Mouse (Mus musculus) fibroblast of lung, adult 2 months (primary cell): ENCODE measurements around the gene Apoc2.

Experiments used
- DNase-seq: peaks from one replicate; pipeline ENCODE4 v3.0.0-alpha.2; 2011; ENCODE audit warnings: low read depth

The Apoc2 gene

GRCm38 (mm10) chr7:19628536-19629360 is 49.0 kb downstream of the Apoc2 start:
- peak; percentile 93 for DNase-seq

DNA sequence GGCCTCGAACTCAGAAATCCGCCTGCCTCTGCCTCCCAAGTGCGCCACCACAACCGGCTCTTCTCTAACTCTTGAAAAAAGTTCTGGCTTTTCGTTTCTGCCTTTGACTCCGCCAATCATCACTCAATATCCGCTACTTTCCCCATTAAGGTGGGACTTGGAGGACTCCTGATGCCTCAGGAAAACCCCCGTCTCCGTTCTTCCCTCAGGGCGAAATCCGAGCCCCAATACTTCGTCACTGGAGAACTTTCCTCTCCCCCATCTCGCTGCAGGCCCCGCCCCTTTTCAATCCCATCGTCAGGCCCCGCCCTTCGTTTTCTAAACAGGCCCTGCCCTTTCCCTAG is 49.6 kb downstream of the Apoc2 start:
- DNase-seq: no peak

DNA sequence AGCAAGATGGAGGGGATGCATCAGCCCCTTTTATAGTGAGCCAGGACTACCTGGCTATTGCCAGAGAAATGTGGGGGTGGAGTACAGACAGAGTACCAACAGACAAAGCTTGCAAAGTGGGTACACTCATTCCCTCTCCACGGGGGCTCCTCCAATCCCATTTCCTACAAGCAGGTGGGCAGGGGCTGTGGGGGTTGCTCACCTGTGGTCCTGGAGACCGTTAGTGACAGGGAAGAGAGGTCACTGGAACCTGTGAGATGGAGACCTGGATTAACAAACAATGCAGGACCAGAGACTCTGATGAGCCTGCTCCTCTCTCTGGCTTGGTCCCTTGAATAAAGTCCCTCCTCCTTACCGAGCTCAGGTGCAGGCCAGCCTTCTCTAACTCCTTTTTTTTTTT is 50.0 kb downstream of the Apoc2 start:
- no peak for DNase-seq

- no peak for DNase-seq
Measured at GRCm38 (mm10) chr7:19623433-19623832, 54.3 kb downstream of the Apoc2 start.

DNA sequence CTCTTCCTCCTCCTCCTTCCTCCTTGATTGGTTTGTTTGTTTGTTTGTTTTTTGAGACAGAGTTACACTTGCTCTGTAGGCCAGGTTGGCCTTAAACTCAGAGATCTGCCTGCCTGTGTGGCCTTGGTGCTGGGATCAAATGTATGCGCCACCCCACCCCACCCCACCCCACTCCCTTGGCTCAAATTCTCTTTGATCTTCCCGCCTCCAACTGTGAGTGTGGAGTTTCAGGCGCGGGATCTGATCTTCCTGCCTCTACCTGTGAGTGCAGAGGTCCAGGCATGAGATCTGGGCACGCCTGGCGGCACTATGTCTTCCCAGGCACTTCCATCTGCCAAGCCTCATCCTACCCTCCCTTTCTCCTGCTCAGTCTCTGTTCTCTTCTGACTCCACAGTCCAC is 55.5 kb downstream of the Apoc2 start:
- no peak for DNase-seq
